Mouse (Mus musculus): ENCODE data around the gene Knop1.

DNA sequence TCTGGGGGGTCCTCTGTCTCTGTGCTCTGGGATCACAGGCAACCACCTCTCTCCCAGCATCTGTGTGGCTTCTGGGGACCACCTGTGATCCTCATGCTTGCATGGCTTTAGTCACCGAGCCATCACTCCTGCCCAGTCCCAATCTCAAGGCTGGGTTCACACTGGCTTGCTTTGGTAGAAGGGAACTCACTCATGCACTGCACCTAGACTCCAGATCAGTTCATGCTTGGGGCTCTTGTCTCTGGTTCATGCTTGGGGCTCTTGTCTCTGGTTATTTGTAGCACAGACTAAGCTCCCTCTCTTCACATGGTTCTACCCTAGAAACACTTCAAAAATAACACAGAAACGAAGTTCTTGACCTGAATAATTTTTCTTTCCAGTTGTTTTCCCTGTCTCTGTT lies 44.0 kb upstream of the Knop1 start:
- no peak for TF ChIP-seq POLR2A (IDR thresholded peaks at IDR 0.05; ENCODE audit: borderline replicate concordance, extremely low read depth, insufficient read depth, insufficient read length, poor library complexity, severe bottlenecking)
- TF ChIP-seq CTCF (IDR thresholded peaks at IDR 0.05; ENCODE audit: borderline replicate concordance, extremely low read depth, insufficient read depth, insufficient read length) = no peak

All from brain, embryonic 14.5 days (tissue).